Mouse (Mus musculus) embryo, embryonic 11.5 days (tissue): Measurements from ENCODE around the gene Ldah.
"Not testable (repeated sequence)": the region's sequence is repeated elsewhere in the genome, so short reads cannot be mapped to it uniquely, and the experiment has no call there.

Experiments used
- DNase-seq: peaks from one replicate; pipeline ENCODE4 v3.0.0-alpha.2; 2012; ENCODE audit warnings: low read depth, low spot score

The Ldah gene

DNA sequence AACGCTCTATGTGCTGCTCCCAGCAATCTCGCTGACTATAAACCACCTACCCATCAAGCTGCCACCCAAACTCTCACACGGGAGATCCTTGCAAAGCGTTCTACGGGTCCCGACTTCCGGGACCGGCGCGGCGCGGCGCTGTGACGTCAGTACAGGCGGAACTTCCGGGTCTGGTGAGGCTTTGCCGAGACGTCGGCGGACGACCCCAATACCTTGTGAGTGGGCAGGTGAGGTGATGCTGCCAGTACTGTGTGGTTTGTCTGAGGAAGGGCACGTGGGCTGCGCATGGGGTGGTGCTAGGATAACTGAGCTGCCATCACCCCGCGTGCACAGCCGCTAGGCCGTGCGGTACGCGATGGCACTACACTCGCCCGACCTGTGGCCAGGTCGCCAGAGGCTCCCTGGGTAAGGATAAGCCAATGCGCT, at the start of gene Ldah:
TSS of gene Ldah (plus strand) at position 130 of the 426 bp plus-strand sequence.
- peak; percentile 79 for DNase-seq

DNA sequence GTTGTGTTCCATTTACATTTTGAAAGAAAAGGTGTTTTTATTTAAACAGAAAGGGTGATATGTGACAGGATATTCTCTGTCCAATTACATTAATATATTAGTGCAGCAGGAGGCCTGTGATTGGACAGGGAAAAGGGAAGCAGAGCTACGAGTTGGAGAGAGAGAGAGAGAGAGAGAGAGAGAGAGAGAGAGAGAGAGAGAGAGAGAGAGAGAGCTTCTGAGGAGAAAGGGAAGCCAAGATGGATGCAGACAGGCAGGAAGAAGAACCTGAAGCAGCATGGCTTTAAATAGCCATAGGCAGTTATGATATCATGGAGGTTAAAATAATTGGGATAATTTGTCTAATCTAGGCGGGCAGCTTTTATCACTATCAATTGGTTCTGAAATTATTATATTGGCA, 40.2 kb upstream of the Ldah start:
- DNase-seq: no peak

DNA sequence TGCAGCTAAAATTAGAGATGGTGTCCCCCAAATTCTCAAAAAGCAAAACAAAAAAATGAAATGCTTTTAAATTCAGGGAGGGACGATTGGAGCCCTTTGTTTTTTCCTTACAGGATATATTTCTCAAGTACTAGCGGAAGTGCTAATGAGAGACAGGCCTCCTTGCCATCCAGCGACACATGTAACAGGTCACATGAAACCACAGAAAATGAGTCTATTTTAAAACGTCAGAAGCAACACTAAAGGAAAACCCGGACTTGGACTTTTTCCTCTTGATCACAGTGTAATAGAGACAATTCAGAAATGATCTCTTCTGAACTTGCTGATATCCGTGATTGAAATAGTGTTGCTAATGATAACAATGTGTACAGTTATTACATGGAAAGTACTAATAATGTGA, 27.0 kb upstream of the Ldah start:
- DNase-seq: no peak

GRCm38 (mm10) chr12:8181744-8182143, 26.2 kb upstream of the Ldah start:
- no peak for DNase-seq

- no peak for DNase-seq
Observed at GRCm38 (mm10) chr12:8184518-8184917, 23.4 kb upstream of the Ldah start.

DNA sequence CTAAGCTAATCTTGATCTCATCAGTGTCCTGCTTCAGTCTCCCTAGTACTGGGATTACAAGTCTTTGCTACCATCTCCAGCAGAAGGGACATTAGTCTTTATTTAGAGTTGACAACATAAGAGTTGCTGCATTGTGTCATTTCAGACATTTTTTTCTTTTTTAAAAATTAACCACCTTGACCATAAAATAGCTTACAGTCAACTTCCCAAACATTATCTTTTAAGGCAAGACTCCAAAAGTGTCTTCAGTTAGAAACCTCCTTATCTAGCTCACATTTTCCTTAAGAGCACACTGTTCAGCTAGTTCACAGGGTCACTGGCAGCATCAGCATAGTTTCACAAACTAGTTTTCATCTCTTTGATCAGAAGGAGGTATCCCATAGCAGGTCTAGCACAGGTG, 19.7 kb upstream of the Ldah start:
- DNase-seq: no peak

- DNase-seq: not testable (repeated sequence)
Observed at GRCm38 (mm10) chr12:8188796-8189535, 18.9 kb upstream of the Ldah start.

DNA sequence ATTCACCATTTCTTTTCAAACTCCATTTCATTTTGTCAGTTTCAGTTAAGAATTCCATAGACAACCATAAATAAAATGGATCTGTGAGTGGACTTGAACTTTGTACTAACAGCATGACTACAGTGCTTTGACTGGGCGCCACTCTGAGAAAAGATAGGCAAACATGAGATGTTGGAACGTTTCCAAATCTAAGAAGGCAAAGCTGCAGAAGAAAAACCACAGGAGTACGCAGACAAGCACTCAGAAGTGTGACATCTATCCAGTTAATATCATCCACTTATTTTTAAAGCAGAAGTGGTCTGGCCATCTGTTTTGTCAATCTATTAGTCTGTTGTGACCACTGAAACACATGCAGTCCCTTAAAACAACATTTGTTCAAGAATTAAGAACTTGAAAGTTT, 18.2 kb upstream of the Ldah start:
- no peak for DNase-seq

GRCm38 (mm10) chr12:8205721-8206120, 2.2 kb upstream of the Ldah start:
- no peak for DNase-seq

DNA sequence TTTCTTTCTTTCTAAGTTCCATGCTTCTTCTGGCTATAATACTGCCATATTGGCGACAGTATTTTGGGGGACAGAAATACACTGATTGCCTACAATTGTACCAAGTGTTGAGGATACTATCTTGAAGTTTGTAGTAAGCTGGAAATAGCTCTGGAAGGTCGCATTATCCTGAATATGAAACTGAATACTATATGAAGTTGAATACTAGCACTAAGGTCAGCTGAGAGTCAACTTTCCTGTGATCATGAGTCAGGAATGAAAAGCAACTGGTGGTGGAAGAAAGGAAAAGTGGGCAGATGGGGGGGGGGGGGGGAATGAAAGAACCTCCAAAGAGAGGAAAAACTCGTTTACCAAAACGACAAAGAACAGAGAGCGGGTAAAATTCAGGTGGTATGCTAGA, 329 bp upstream of the Ldah start:
- no peak for DNase-seq

DNA sequence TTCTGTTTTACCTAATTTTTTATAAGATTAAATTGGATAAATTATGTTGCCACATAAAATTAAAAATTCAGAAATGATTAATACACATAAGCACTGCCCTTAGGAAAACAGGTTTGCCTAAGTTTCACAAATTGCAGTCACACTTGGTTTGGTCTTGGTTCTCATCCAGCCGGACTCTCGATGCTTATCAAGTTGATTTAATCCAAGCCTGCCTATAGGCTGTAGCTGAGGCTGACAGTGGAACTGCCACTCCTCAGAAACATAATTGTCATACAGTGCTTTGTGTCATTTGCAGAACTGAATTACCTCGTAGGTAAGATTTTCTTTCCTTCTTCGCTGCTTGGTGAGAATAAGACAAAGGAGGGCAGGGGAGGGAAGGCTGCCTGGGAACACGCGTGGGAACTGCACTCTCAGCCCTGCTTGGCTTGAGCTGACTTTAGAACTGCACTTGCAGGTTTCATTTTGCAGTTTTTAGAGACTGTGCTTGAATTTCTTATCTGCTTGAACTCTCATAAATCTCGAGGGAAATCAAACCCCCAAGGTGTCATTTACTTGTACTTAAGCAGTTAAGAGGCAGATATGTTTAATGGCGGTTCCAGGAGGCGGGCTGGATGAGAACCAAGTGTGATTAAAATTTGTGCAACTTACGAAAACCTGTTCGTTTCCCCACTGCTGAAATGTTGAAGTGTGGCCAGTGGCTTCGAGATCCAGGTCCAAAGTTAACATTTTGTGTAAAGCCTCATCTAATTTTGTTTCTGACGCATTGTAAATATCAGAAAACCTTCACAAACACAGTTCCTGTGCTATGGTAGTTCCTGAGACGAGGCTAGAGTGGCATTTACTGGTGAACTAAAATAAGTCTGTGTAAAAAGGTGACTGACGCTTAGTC, 8.7 kb downstream of the Ldah start:
- no peak for DNase-seq

DNA sequence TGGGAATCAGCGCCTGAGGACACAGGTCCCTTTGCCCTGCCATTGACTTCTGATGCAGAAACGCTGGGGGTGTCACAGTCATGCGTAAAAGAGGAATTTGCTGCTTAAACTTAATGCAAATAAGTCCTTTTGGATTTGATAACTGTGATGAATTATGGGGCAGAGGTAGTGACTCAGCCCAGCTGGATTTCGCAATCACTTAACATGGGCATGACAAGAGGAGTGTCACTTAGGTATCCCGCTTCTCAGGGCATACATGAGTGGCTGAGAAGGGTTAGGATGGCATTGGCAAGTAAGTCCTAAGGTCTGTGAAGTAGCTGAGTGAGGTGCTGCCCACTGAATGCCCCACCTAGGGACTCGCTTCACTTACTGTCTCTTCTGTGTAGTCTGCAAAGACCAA, 15.1 kb downstream of the Ldah start:
- no peak for DNase-seq

DNA sequence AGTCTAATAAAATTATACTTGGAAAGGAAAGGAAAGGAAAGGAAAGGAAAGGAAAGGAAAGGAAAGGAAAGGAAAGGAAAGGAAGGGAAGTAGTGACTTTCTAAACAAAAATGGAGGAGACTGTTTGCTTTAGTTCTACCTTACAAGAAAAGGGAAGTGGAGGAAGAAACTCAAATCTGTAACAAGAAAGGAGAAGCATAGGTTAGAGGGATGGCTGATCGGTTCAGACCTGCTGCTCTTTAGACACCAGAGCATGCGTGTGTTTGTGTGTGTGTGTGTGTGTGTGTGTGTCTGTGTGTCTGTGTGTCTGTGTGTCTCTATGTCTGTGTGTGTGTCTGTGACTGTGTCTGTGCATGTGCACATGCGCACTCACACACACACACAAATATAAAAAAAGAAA, 23.2 kb downstream of the Ldah start:
- no peak for DNase-seq

GRCm38 (mm10) chr12:8232679-8233078, 24.8 kb downstream of the Ldah start:
- DNase-seq: no peak

- no peak for DNase-seq
Observed at GRCm38 (mm10) chr12:8242181-8242580, 34.3 kb downstream of the Ldah start.

- no peak for DNase-seq
Observed at GRCm38 (mm10) chr12:8244746-8245145, 36.8 kb downstream of the Ldah start.

DNA sequence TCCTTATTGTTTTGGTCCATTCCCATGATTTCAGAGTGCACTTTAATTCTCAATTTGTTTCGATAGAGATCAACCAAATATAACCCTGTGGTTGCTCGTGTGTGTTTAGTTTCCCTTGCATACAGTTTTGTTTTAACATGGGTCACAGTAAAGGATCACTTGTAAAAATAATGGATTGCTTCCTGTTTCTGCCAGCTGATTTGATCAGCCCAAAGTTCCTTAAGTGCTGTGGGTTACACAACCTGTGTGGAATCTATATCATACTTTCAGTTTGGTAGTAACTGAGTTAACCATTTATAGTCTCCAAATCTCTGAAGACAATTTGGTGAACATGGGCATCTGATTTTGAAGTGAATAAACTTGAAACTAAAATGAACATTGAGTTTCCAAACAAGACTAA, 52.4 kb downstream of the Ldah start:
- DNase-seq: no peak

DNA sequence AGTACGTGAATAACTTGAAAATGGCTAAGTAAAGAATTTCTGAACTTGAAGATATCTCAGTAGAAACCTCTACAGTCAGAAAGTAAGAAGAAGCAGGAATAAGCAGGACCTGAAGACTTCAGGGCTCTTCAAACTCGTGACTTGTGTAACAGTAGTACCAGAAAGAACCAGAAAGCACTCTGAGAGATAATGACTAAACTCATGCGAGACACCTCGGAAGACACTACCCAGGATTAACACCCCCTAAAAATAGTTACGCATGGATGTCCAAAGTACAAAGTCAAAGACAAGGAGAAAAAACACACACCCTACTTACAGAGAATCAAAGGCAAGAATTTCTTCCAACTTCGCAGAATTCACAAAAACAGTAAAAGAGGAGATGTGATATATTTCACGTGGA, 58.4 kb downstream of the Ldah start:
- DNase-seq: no peak

DNA sequence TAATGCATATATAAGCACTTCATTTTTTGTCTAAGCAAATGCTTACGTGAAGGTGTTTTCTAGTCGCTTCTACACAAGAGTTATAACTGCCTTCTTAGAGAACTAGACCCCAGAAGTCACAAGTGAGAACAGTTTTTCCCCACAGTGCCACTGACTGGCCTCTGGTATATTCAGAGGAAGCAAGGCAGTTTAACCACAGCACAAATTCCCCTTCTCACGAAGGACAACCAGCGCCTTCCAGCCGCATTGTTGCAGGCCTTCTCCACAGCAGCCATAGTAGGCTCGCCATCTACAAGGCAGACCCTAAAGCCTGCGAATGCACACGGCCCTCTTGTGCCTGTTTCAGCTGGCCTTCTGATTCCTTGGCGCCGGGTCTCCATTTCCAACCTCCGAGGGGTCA, 61.7 kb downstream of the Ldah start:
- DNase-seq: no peak

- DNase-seq: no peak
Observed at GRCm38 (mm10) chr12:8271405-8271804, 63.5 kb downstream of the Ldah start.

DNA sequence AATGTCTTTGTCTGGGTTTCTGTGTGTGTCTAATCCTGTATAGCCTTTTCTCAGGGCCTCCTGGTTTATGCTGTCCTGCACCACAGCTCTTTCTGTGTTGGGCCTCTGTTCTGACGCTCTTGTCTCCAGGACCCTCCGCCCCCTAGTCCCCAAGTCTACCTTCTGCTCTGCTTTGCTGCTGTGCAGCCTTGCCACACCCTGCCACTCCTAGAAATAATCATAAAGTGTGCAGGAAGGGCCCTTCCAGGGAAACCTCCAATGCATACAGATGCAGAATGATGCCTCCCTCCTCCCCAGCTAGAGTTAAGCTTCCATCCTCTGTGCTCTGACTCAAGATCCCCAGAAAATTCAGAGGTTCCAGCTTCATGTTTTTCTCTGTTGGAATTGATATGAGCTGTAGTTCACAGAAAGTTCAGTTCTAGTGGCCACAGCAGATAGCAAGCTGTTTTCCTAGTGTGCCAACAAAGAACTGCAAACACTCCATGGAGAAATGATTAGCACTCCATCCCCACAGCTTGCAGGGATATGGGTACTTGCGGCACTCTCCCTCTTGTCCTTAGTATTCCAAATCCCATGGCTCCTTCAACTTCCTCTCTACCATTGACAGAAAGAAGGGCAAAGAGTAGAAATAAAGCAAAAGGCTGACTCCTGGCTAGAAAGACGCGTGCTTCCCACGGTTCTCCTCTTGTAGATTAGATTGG, 65.7 kb downstream of the Ldah start:
- no peak for DNase-seq

GRCm38 (mm10) chr12:8275424-8275823, 67.5 kb downstream of the Ldah start:
- DNase-seq: no peak
